Mouse (Mus musculus) retina, postnatal 1 day (tissue): ENCODE data around the gene Bbs7.

Experiments
- DNase-seq: peaks from one replicate; pipeline ENCODE4 v3.0.0-alpha.2; 2012

The Bbs7 gene

DNA sequence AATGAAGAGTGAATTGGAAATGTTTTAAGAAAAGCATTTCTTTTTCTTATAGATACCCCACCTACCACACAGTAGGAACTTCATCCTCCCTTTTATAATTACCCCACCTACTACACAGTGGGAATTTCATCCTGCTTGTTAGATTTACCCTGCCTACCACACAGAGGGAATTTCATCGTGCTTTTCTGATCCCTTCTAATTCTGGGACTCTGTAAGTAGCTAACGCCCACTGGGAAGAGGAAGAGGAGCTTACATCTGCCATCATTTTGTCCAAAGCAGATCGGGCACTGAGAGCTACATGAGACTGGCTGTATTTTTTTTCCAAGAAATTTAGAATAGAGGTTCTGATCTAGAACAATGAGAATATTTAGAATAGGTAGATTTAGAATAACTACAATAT is 68.3 kb downstream of the Bbs7 start:
- no peak for DNase-seq

DNA sequence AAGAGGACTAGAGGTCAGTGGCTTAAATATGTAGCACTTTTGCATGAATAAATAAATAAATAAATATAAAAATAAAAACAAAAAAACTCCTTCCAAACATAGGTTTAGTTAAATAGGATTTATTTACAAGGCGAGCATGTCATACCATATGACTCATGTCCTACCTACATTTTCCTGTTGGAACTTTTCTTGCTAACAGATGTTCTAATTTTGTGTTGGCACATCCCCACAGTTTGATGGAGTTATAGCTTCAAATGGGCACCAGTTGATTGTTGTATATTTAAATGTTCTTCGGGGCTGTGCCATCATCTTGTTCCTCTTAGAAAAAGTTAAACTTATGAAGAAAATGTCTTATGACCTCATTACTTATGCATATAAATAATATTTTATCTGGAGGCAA is 71.9 kb downstream of the Bbs7 start:
- DNase-seq, result no peak

- no peak for DNase-seq
Measured at GRCm38 (mm10) chr3:36540756-36541155, 72.5 kb downstream of the Bbs7 start.

DNA sequence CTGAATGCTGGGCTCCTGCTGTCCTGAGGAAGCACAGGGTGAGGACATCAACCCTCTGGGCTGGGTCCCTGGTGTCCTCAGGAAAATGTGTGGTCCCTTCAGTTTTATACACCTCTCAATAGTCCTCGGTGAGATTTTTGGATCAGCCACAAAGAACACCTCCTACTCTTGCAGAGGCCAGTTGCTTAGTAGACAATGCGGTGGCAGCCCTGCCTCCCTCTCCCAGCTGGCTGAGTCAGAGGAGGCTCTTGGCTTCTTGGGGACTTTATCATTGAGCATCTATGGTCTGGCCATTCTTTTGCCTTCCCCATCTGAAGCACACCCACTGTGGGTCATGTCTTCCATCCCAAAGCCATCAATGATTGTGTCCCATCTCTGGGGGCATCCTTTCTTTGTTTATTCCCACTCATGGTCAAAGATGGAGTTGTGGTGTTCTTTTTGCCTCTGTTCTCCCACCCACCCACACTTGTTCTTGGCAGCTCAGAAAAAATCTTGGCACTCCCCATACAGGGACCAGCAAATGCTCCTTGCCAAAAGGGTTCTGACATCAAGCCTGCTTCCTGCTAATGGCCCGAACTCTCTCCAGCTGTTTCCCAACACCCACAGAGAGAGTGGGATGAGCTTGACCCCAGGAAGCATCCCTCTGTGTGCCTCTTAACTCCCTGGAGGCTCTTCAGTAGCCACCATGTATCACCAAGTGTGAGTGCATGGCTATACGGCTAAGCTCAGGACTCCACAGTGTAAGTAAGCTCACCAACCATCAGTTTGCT is 75.4 kb downstream of the Bbs7 start:
- DNase-seq, result no peak

DNA sequence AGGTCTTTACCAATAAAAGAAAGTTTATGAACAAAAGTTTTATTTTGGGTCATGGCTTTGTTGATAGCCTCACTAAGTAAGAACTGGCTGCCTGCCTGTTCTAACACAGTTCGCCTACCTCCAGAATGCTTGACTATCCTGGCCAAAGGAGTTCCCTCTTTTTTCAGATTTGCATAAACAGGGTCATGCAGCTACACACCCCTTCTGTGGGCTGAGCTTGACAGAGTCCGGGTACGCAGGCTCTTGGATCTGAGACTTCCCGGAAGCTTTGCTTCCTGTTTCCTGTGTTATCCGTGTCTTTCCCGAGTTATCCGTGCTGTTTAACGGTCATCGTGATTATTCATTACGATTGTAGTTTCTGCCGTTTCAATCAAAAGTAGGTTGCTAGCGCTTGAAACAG is 77.2 kb downstream of the Bbs7 start:
- no peak for DNase-seq

- DNase-seq, result no peak
Measured at GRCm38 (mm10) chr3:36533201-36533672, 80.0 kb downstream of the Bbs7 start.

DNA sequence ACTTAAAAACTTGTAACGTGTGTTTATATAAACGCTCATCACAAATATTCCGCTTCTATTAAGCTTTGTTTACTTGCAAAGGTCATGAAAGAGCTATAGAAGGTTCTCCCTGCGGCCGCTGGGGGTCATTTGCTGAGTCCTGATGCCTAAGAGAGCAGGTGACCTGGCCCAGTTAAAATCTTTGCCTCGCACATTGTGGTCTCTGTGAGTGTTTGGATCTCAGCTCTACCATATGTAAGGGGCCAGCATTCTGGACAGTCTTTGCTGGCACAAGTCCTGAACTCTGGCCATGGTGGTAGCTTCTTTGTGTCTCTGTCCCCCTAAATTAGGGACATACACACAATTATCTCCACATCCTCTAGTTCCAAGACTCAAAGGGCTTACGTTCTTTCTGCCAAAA is 80.5 kb downstream of the Bbs7 start:
- DNase-seq, result peak; percentile 31

GRCm38 (mm10) chr3:36531979-36532542 is 81.2 kb downstream of the Bbs7 start:
- no peak for DNase-seq

DNA sequence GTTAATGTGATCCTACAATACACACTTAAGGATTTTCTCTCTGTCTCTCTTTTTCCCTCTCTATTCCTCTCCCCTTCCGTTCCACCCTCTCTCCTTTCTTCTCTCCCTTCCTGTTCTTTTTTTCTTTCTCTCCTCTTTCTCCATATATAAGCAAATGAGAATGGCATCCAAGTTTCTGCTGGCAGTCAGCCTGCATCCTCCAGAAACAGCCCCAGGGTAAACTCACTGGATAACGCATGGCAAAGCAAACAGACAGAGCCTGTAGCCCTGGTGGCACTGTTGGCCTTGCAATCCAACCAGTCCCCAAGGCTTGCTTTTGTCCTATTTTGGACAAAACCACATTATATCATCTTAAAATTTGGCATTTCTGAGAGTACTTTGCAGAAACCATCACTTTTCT is 82.0 kb downstream of the Bbs7 start:
- no peak for DNase-seq

- DNase-seq, result no peak
Measured at GRCm38 (mm10) chr3:36530781-36531180, 82.5 kb downstream of the Bbs7 start.

GRCm38 (mm10) chr3:36530345-36530744 is 82.9 kb downstream of the Bbs7 start:
- DNase-seq, result no peak

- DNase-seq, result no peak
Measured at GRCm38 (mm10) chr3:36524466-36524865, 88.8 kb downstream of the Bbs7 start.
